Mouse (Mus musculus) CH12.LX (cell line): ENCODE results near the gene Zmym2. TPM values are rescaled to one million over a fixed set of nuclear protein-coding genes. Genes with fewer than 3 reads are reported as not detected.

Experiments
- DNase-seq: peaks from one replicate; pipeline ENCODE4 v3.0.0-alpha.2; 2013; ENCODE audit errors: extremely low read depth
- H3K27ac ChIP-seq: 2 replicates; pipeline ENCODE4 v1.5.1; 2012; ENCODE audit warnings: low read depth, mild to moderate bottlenecking, control low read depth, moderate library complexity; ENCODE audit not compliant: insufficient read depth
- H3K27me3 ChIP-seq: replicated peaks from 2 replicates; pipeline ENCODE3; 2012; ENCODE audit warnings: inconsistent platforms
- H3K36me3 ChIP-seq, 2 experiments: replicated peaks in 1 of 2; 2 replicates each; pipeline versions ENCODE3 to v1.6.1; 2012; ENCODE audit warnings: inconsistent platforms in 1 of 2, low read length in 1 of 2, mild to moderate bottlenecking in 1 of 2, mixed read lengths in 1 of 2, moderate library complexity in 1 of 2; ENCODE audit not compliant: control insufficient read depth in 1 of 2, insufficient read depth in 1 of 2
- H3K4me1 ChIP-seq, 2 experiments: 2 replicates each; pipeline ENCODE4 v1.6.1; 2012; ENCODE audit warnings: inconsistent platforms in 1 of 2, moderate library complexity in 1 of 2; ENCODE audit not compliant: insufficient read depth in 2 of 2, control insufficient read depth in 1 of 2
- H3K4me2 ChIP-seq: 2 replicates; pipeline ENCODE4 v1.6.1; 2012; ENCODE audit warnings: low read depth, mild to moderate bottlenecking, control low read depth; ENCODE audit not compliant: poor library complexity, insufficient read depth, severe bottlenecking
- H3K4me3 ChIP-seq, 3 experiments: fragments of 150-350 bp in 1 of 3; sonication (generic) in 1 of 3; replicated peaks in 1 of 3; 2 replicates each; pipeline versions ENCODE3 to v1.5.1; 2011 to 2012; ENCODE audit warnings: low read depth in 2 of 3, low read length in 2 of 3, mild to moderate bottlenecking in 2 of 3, moderate library complexity in 2 of 3, control low read depth in 1 of 3, improper control_type of control experiment in 1 of 3, inconsistent platforms in 1 of 3, mixed read lengths in 1 of 3; ENCODE audit not compliant: poor library complexity in 1 of 3
- H3K79me2 ChIP-seq: replicated peaks from 2 replicates; pipeline ENCODE4 v1.6.1; 2012; ENCODE audit warnings: mild to moderate bottlenecking, moderate library complexity; ENCODE audit not compliant: control insufficient read depth, poor library complexity, insufficient read depth, severe bottlenecking; ENCODE audit errors: extremely low read depth
- H3K9ac ChIP-seq: 2 replicates; pipeline ENCODE4 v1.6.1; 2012; ENCODE audit warnings: low read depth, mild to moderate bottlenecking, control low read depth, moderate library complexity; ENCODE audit not compliant: insufficient read depth
- H3K9me3 ChIP-seq: replicated peaks from 2 replicates; pipeline ENCODE3; 2012; ENCODE audit warnings: low read length, inconsistent platforms, mixed read lengths
- BHLHE40 ChIP-seq: IDR thresholded peaks from 2 replicates; pipeline ENCODE4 v1.6.1; 2011; ENCODE audit warnings: mild to moderate bottlenecking, low read depth, low read length, improper control_type of control experiment
- CTCF ChIP-seq, 2 experiments: IDR thresholded peaks in 1 of 2; conservative IDR thresholded peaks in 1 of 2; 2 replicates each; pipeline ENCODE4 v1.5.1; 2011 to 2012; ENCODE audit warnings: low read depth in 2 of 2, low read length in 2 of 2, improper control_type of control experiment in 1 of 2, inconsistent platforms in 1 of 2, mild to moderate bottlenecking in 1 of 2, moderate library complexity in 1 of 2
- E2F4 ChIP-seq: IDR thresholded peaks from 2 replicates; pipeline ENCODE4 v1.6.1; 2011; ENCODE audit warnings: low read depth, low read length, improper control_type of control experiment; ENCODE audit not compliant: insufficient replicate concordance
- ELF1 ChIP-seq: IDR thresholded peaks from 2 replicates; pipeline ENCODE4 v1.6.1; 2014; ENCODE audit warnings: low read depth, mild to moderate bottlenecking, inconsistent platforms, low read length, improper control_type of control experiment
- ETS1 ChIP-seq: conservative IDR thresholded peaks from 2 replicates; pipeline ENCODE4 v1.6.1; 2012; ENCODE audit warnings: low read depth, mild to moderate bottlenecking, inconsistent platforms, low read length, improper control_type of control experiment, moderate library complexity
- KAT2A ChIP-seq: IDR thresholded peaks from 2 replicates; pipeline ENCODE4 v1.6.1; 2012; ENCODE audit warnings: low read length, improper control_type of control experiment, inconsistent platforms; ENCODE audit not compliant: insufficient replicate concordance
- MAX ChIP-seq: IDR thresholded peaks from 2 replicates; pipeline ENCODE4 v1.6.1; 2011; ENCODE audit warnings: low read length, improper control_type of control experiment
- POLR2A ChIP-seq: IDR thresholded peaks from 2 replicates; pipeline ENCODE4 v1.6.1; 2011; ENCODE audit warnings: low read depth, mild to moderate bottlenecking, improper control_type of control experiment, low read length
- RAD21 ChIP-seq: IDR thresholded peaks from 2 replicates; pipeline ENCODE4 v1.6.1; 2011; ENCODE audit warnings: low read depth, mild to moderate bottlenecking, low read length, improper control_type of control experiment, moderate library complexity
- SMC3 ChIP-seq: IDR thresholded peaks from 2 replicates; pipeline ENCODE4 v1.6.1; 2011; ENCODE audit warnings: low read depth, low read length, improper control_type of control experiment
- USF1 ChIP-seq: IDR thresholded peaks from 2 replicates; pipeline ENCODE4 v1.6.1; 2014; ENCODE audit warnings: low read depth, mild to moderate bottlenecking, inconsistent platforms, low read length, improper control_type of control experiment
- ZMIZ1 ChIP-seq: IDR thresholded peaks from 2 replicates; pipeline ENCODE4 v1.6.1; 2012; ENCODE audit warnings: low read depth, mild to moderate bottlenecking, inconsistent platforms, low read length, improper control_type of control experiment
- ZNF384 ChIP-seq: IDR thresholded peaks from 2 replicates; pipeline ENCODE4 v1.6.1; 2012; ENCODE audit warnings: low read depth, low read length, improper control_type of control experiment, inconsistent platforms
- dilution Hi-C: fragments of 300-500 bp; cut with MboI; formaldehyde crosslinking; loops from 2 replicates; pipeline ENCODE4 v1.14.3; 2020; ENCODE audit warnings: low sequenced_read_pairs; ENCODE audit not compliant: extremely low pct_unique_long_range_greater_than_20kb, extremely low pct_ligation_motif_present
- in situ Hi-C: fragments of 300-500 bp; cut with MboI; formaldehyde crosslinking; loops from 3 replicates; pipeline ENCODE4 v1.14.3; 2019; ENCODE audit warnings: low sequenced_read_pairs, low pct_ligation_motif_present, low pct_unique_long_range_greater_than_20kb, mixed read lengths
- polyA plus RNA-seq: library from polyadenylated mRNA; unstranded; fragments of >175 nt; gene quantifications from 2 replicates; pipeline ENCODE4 v1.2.1, GENCODE M21; 2012; ENCODE audit warnings: low read depth; ENCODE audit not compliant: insufficient read length
- total RNA-seq, 2 experiments: library from RNA; depleted of rRNA; stranded (reverse); fragments of 300-350 nt in 1 of 2; fragments of >200 nt in 1 of 2; gene quantifications; 2 replicates each; pipeline ENCODE4 v1.2.3; 2012 to 2014

Zmym2 gene
- total and polyA plus RNA-seq, 3 experiments: 15.1 to 40.5 (median 21.1) TPM

GRCm38 (mm10) chr14:56848322-56848721 lies 38.1 kb upstream of the Zmym2 start:
- dilution Hi-C loops: no loop called here

DNA sequence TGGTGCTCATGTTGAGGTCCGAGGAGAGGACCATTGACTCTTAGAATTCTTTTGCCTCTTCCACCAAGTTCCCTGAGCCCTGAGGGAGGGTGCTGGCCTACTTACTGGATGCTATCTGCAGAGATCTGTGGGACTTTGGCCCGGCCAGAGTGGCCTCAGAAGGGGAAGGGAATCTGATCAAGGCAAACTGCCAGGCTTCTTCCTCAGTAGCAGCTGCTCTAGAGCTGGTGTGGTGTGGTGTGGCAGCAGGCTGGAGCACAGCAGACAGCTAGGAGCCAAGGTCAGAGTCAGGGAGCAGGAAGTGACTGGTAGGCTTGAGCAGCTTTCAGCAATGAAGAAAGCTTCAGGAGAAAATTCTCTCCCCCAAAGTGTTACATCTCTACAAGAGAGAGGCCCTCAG lies 36.8 kb upstream of the Zmym2 start:
- no peak for DNase-seq
- dilution Hi-C loops (no loop called here), in situ Hi-C loops (no loop called here)
- H3K36me3 ChIP-seq: no peaks in the 10 kb centered on the region
- no peaks in the 10 kb centered on the region for H3K79me2 ChIP-seq
- 0 out of 4 replicates have a peak, but pooled peaks cover 0 to 3% of the 10 kb centered on the region in 2 experiments for H3K4me1 ChIP-seq
- no peak overlapping the region for H3K9ac ChIP-seq
- H3K27me3 ChIP-seq: no peaks in the 10 kb centered on the region
- no peak overlapping the region for H3K4me2 ChIP-seq
- no peak for TF ChIP-seq RAD21
- no peak for TF ChIP-seq SMC3
- TF ChIP-seq E2F4: no peak
- no peak for TF ChIP-seq USF1
- TF ChIP-seq ETS1: no peak
- no peak for TF ChIP-seq ELF1
- no peak for TF ChIP-seq ZNF384
- no peak for TF ChIP-seq MAX
- no peak for TF ChIP-seq CTCF (conservative IDR thresholded peaks at IDR 0.05 in 1 of 2, IDR thresholded peaks at IDR 0.05 in 1 of 2; ENCODE audit: low read depth in 2 of 2, low read length in 2 of 2)
- no peak for TF ChIP-seq KAT2A
- no peak overlapping the region for H3K4me3 ChIP-seq
- no peak overlapping the region for H3K27ac ChIP-seq
- peaks cover 14% of the 10 kb centered on the region for H3K9me3 ChIP-seq

More at GRCm38 (mm10) chr14:56848322-56848721, 38.1 kb upstream of the Zmym2 start:
- DNase-seq: no peak
- 0 out of 4 replicates have a peak, but pooled peaks cover 0 to 3% of the 10 kb centered on the region in 2 experiments for H3K4me1 ChIP-seq
- H3K27me3 ChIP-seq: no peaks in the 10 kb centered on the region
- H3K36me3 ChIP-seq: no peaks in the 10 kb centered on the region
- no peak overlapping the region for H3K4me2 ChIP-seq
- no peak overlapping the region for H3K4me3 ChIP-seq
- no peak for TF ChIP-seq ZMIZ1
- TF ChIP-seq MAX: no peak
- TF ChIP-seq, all 38 proteins: peak for 0
- H3K9me3 ChIP-seq: peaks cover 3% of the 10 kb centered on the region
- no peaks in the 10 kb centered on the region for H3K79me2 ChIP-seq
- no peak overlapping the region for H3K9ac ChIP-seq
- in situ Hi-C loops: no loop called here
- no peak overlapping the region for H3K27ac ChIP-seq

- Histone ChIP-seq H3K9ac (no peak overlapping the region), H3K79me2 (no peaks in the 10 kb centered on the region), H3K9me3 (no peaks in the 10 kb centered on the region), H3K27ac (no peak overlapping the region), H3K4me3 (no peak overlapping the region), H3K27me3 (no peaks in the 10 kb centered on the region), H3K36me3 (no peaks in the 10 kb centered on the region), H3K4me1 (no peaks in the 10 kb centered on the region), H3K4me2 (no peak overlapping the region)
- TF ChIP-seq BHLHE40: 0 out of 2 replicates have a peak, but pooled peaks have one; percentile 22
- TF ChIP-seq POLR2A: no peak
- DNase-seq: no peak
- dilution Hi-C loops (no loop called here), in situ Hi-C loops (no loop called here)
Observed at GRCm38 (mm10) chr14:56864041-56864440, 22.4 kb upstream of the Zmym2 start.
